Mouse (Mus musculus): Measurements from ENCODE around the gene Hmg20a. TPM values are rescaled to one million over a fixed set of nuclear protein-coding genes. Genes with fewer than 3 reads are reported as not detected.

The Hmg20a gene
- polyA plus RNA-seq, 1 experiment from 2014 or later: 64.0 TPM

DNA sequence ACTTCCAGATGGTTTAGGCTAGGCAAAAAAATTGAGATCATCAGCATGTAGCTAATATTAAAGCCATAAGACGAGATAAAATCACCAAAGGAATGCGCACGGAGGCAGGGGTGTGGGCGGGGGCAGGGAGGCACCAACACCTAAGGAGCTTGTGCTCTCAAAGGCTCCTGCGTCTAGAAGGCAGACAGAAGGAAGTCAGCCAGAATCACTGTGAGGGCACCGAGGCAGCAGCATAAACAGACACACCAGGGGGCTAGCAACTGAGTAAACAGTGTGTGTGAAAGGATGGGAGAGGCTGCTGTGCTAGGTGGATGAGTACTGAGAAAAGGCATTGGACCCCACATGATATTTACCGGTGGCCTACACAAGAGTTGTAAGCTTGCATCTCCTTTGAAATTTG, 51.9 kb downstream of the Hmg20a start:
- no peaks in the 10 kb centered on the region for H3K27me3 ChIP-seq (ENCODE audit: control insufficient read depth, insufficient read depth, low read length)
- peaks cover 10% of the 10 kb centered on the region for H3K4me1 ChIP-seq (ENCODE audit: control insufficient read depth, insufficient read depth, low read length)
- no peaks in the 10 kb centered on the region; the same call in 1 of the 2 replicates for H3K36me3 ChIP-seq (ENCODE audit: control insufficient read depth, insufficient read depth, low read length)
- no peak overlapping the region for H3K4me3 ChIP-seq (ENCODE audit: low read depth, low read length)
- no peak overlapping the region for H3K9ac ChIP-seq (ENCODE audit: low read length)
- DNase-seq (ENCODE audit: low spot score): no peak
- no peak overlapping the region for H3K4me2 ChIP-seq (ENCODE audit: low read depth, severe bottlenecking)
- no peaks in the 10 kb centered on the region for H3K9me3 ChIP-seq (ENCODE audit: control insufficient read depth, low read length)
- no peak overlapping the region for H3K27ac ChIP-seq (replicated peaks; ENCODE audit: low read depth, low read length)
- no peak for ATAC-seq (ENCODE audit: insufficient number of reproducible peaks, low FRiP score, low TSS enrichment, low read depth)
- 20% methylated on average over 7 of the region's 7 CpGs for WGBS

DNA sequence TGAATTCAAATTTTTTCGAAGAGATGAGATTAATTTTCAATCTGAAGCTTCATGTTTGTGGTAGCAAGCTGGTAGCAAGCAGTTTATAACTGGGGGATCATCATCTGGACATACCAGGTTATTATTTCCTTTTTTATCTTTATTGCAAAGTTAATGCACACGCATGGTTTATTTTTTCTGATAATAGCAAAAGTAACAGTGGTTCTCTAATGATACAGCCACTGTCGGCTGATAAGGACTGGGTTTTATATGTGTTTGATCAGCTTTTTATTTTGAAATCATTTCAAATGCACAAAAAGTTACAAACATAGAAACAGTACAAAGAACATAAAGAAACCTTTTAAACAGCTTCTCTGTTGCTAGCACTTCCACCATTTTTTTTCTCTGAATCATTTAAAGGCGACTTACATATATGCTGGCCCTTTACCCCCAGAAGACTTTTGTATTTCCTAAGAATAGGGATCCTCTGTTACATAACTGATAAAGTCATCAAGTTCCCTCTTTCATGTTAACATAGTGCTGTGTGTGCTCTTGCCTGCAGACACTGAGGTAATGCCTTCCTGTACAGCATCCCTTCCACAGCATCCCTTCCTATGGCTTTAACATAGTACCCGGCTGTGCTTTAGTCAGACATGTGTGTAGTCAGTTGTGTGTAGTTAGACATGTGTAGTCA, 60.7 kb downstream of the Hmg20a start:
- WGBS: 91% methylated on average over 5 of the region's 5 CpGs
- Histone ChIP-seq H3K4me2 (ENCODE audit: low read depth, severe bottlenecking) (no peak overlapping the region), H3K27ac (replicated peaks; ENCODE audit: low read depth, low read length) (no peak overlapping the region), H3K4me3 (ENCODE audit: low read depth, low read length) (no peak overlapping the region), H3K4me1 (ENCODE audit: control insufficient read depth, insufficient read depth, low read length) (no peaks in the 10 kb centered on the region), H3K27me3 (ENCODE audit: control insufficient read depth, insufficient read depth, low read length) (no peaks in the 10 kb centered on the region), H3K9ac (ENCODE audit: low read length) (no peak overlapping the region), H3K36me3 (ENCODE audit: control insufficient read depth, insufficient read depth, low read length) (peaks cover 2% of the 10 kb centered on the region; the same call in 1 of the 2 replicates), H3K9me3 (ENCODE audit: control insufficient read depth, low read length) (no peaks in the 10 kb centered on the region)
- ATAC-seq (ENCODE audit: insufficient number of reproducible peaks, low FRiP score, low TSS enrichment, low read depth) (no peak), DNase-seq (ENCODE audit: low spot score) (no peak)

DNA sequence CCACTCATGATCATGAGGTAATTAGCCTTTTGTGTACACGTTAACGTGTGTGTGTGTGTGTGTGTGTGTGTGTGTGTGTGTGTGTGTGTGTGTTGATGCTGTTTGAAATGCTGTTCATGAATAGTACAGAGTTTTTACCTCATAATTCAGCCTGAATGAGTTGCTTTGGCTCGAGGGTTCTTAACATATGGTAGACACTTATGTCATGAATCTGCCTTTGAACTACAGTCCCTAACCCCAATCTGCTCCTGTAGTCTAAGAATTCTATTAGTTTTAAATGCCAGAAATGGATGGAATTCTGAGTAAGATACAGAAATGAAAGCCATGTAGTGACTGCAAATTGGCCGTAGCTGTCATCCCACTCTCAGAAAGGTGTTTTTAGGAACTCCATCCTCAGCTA, 64.2 kb downstream of the Hmg20a start:
- Histone ChIP-seq H3K36me3 (ENCODE audit: control insufficient read depth, insufficient read depth, low read length) (no peaks in the 10 kb centered on the region; the same call in 1 of the 2 replicates), H3K4me1 (ENCODE audit: control insufficient read depth, insufficient read depth, low read length) (peaks cover 3% of the 10 kb centered on the region; the same call in 1 of the 2 replicates), H3K9ac (ENCODE audit: low read length) (no peak overlapping the region), H3K27me3 (ENCODE audit: control insufficient read depth, insufficient read depth, low read length) (no peaks in the 10 kb centered on the region), H3K4me3 (ENCODE audit: low read depth, low read length) (no peak overlapping the region), H3K4me2 (ENCODE audit: low read depth, severe bottlenecking) (no peak overlapping the region), H3K27ac (replicated peaks; ENCODE audit: low read depth, low read length) (no peak overlapping the region), H3K9me3 (ENCODE audit: control insufficient read depth, low read length) (no peaks in the 10 kb centered on the region)
- no peak for ATAC-seq (ENCODE audit: insufficient number of reproducible peaks, low FRiP score, low TSS enrichment, low read depth)
- DNase-seq (ENCODE audit: low spot score): no peak
- 93% methylated on average over 4 of the region's 4 CpGs for WGBS

DNA sequence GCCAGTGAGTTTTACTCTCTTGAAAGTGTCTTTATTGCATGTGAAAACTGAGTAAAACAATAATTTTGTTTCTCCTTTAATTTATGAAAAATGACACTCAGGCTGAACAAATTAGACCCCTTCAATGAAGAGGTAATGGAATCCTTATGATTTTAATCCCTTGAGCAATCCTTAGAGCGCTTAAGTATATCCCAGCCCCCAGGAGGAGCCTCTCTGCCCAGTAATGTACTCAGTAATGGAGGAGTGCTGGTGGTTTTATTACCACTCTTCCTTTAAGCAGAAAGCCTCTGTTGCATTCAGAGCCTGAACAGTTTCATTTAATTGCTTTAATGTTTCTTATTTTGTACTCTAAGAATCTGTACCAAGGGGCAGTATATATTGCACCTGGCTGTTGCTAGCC, 67.0 kb downstream of the Hmg20a start:
- no peak overlapping the region for H3K27ac ChIP-seq (replicated peaks; ENCODE audit: low read depth, low read length)
- no peak overlapping the region for H3K4me2 ChIP-seq (ENCODE audit: low read depth, severe bottlenecking)
- no peak overlapping the region for H3K9ac ChIP-seq (ENCODE audit: low read length)
- peaks cover 4% of the 10 kb centered on the region; the same call in 1 of the 2 replicates for H3K36me3 ChIP-seq (ENCODE audit: control insufficient read depth, insufficient read depth, low read length)
- H3K9me3 ChIP-seq (ENCODE audit: control insufficient read depth, low read length): no peaks in the 10 kb centered on the region
- ATAC-seq (ENCODE audit: insufficient number of reproducible peaks, low FRiP score, low TSS enrichment, low read depth) (no peak), DNase-seq (ENCODE audit: low spot score) (no peak)
- H3K4me1 ChIP-seq (ENCODE audit: control insufficient read depth, insufficient read depth, low read length): peaks cover 3% of the 10 kb centered on the region; the same call in 1 of the 2 replicates
- H3K27me3 ChIP-seq (ENCODE audit: control insufficient read depth, insufficient read depth, low read length): no peaks in the 10 kb centered on the region
- 46% methylated on average over 1 of the region's 1 CpGs for WGBS
- H3K4me3 ChIP-seq (ENCODE audit: low read depth, low read length): no peak overlapping the region

DNA sequence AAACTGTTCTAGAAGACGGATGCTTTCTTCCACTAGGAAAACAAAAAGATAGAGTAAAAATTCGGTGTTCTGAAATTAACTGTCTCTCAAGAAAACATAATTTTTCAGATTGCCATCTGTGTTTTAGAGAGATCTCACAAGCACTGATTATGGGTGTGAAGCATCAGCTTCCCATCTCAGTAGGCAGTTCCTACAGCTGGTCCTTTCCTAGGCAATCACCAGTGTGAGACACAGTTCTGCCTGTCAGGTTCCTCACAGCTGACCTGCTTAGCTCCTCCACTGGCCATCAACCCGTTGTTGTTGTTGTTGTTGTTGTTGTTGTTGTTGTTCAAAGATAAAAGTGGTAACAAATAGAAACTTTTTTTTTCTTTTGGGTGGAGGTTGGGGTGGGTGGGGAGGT, 67.7 kb downstream of the Hmg20a start:
- no peak for DNase-seq (ENCODE audit: low spot score)
- no peaks in the 10 kb centered on the region for H3K9me3 ChIP-seq (ENCODE audit: control insufficient read depth, low read length)
- H3K27me3 ChIP-seq (ENCODE audit: control insufficient read depth, insufficient read depth, low read length): no peaks in the 10 kb centered on the region
- no peak overlapping the region for H3K27ac ChIP-seq (replicated peaks; ENCODE audit: low read depth, low read length)
- H3K36me3 ChIP-seq (ENCODE audit: control insufficient read depth, insufficient read depth, low read length): peaks cover 4% of the 10 kb centered on the region; the same call in 1 of the 2 replicates
- WGBS: 87% methylated on average over 3 of the region's 3 CpGs
- no peak for ATAC-seq (ENCODE audit: insufficient number of reproducible peaks, low FRiP score, low TSS enrichment, low read depth)
- no peak overlapping the region for H3K9ac ChIP-seq (ENCODE audit: low read length)
- H3K4me3 ChIP-seq (ENCODE audit: low read depth, low read length): no peak overlapping the region
- H3K4me2 ChIP-seq (ENCODE audit: low read depth, severe bottlenecking): no peak overlapping the region
- H3K4me1 ChIP-seq (ENCODE audit: control insufficient read depth, insufficient read depth, low read length): peaks cover 3% of the 10 kb centered on the region; the same call in 1 of the 2 replicates

DNA sequence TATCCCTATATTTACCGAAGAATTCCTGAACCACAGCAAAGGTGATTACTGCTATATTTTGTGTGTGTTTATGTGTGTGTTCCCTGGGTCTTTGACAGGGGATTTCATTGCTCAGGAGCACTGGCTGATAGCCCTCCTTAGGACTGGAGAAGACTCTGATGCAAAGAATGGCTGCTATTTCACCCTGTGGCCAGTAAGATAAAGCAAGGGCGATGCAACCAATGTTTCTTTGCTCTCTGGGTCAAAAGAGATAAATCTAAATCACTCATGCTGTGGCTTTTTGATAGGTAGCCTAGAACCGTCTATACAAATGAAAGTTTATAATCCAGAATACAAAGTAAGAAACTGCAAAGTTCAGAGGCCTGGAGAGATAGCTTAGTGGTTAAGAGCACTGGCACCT, 69.2 kb downstream of the Hmg20a start:
- Histone ChIP-seq H3K4me3 (ENCODE audit: low read depth, low read length) (no peak overlapping the region), H3K27me3 (ENCODE audit: control insufficient read depth, insufficient read depth, low read length) (no peaks in the 10 kb centered on the region), H3K27ac (replicated peaks; ENCODE audit: low read depth, low read length) (no peak overlapping the region), H3K36me3 (ENCODE audit: control insufficient read depth, insufficient read depth, low read length) (peaks cover 4% of the 10 kb centered on the region; the same call in 1 of the 2 replicates), H3K9ac (ENCODE audit: low read length) (no peak overlapping the region), H3K9me3 (ENCODE audit: control insufficient read depth, low read length) (no peaks in the 10 kb centered on the region), H3K4me1 (ENCODE audit: control insufficient read depth, insufficient read depth, low read length) (peaks cover 3% of the 10 kb centered on the region; the same call in 1 of the 2 replicates), H3K4me2 (ENCODE audit: low read depth, severe bottlenecking) (no peak overlapping the region)
- 92% methylated on average over 3 of the region's 3 CpGs for WGBS
- no peak for ATAC-seq (ENCODE audit: insufficient number of reproducible peaks, low FRiP score, low TSS enrichment, low read depth)
- DNase-seq (ENCODE audit: low spot score): no peak

DNA sequence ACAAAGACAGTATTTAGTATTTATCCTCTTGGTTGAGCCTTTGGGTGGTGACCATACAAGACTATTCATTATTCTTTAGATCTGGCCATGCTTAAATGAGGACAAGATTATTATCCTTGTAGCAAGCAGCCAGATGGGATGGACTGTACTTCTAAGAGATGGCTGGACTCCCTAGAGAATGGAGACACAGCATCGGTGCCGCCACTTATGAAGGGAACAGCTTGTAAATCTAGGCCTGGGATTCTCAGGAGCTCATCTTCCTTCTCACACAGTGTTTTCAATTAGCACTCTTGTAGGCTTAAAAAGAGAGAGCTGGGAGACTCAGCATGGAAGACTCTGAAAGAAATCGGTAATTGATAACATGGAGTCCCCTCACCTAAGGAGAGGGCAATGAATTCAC, 74.0 kb downstream of the Hmg20a start:
- Histone ChIP-seq H3K4me3 (ENCODE audit: low read depth, low read length) (no peak overlapping the region), H3K9ac (ENCODE audit: low read length) (no peak overlapping the region), H3K4me2 (ENCODE audit: low read depth, severe bottlenecking) (no peak overlapping the region), H3K36me3 (ENCODE audit: control insufficient read depth, insufficient read depth, low read length) (peaks cover 10% of the 10 kb centered on the region), H3K27me3 (ENCODE audit: control insufficient read depth, insufficient read depth, low read length) (no peaks in the 10 kb centered on the region), H3K27ac (replicated peaks; ENCODE audit: low read depth, low read length) (no peak overlapping the region), H3K4me1 (ENCODE audit: control insufficient read depth, insufficient read depth, low read length) (no peaks in the 10 kb centered on the region), H3K9me3 (ENCODE audit: control insufficient read depth, low read length) (no peaks in the 10 kb centered on the region)
- no peak for DNase-seq (ENCODE audit: low spot score)
- ATAC-seq (ENCODE audit: insufficient number of reproducible peaks, low FRiP score, low TSS enrichment, low read depth): no peak
- 87% methylated on average over 3 of the region's 3 CpGs for WGBS

DNA sequence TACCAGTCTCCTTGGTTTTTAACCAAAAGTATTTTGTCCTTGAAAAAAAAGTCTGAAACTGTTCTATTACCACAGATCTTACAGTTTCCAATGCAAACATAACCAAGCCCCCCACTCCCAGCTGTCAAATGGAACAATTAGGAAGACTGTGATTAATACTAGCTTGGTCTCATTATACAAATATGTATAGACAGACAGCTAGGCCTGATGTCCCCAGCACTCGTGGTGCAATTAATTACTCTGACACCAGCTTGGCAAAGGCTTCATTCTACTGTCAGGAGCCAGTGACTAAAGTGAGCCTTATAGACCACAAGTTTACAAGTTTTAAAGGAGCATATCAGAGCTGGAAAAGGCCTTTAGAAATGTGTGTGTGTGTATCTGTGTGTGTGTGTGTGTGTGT, 74.5 kb downstream of the Hmg20a start:
- H3K9ac ChIP-seq (ENCODE audit: low read length): no peak overlapping the region
- no peak for DNase-seq (ENCODE audit: low spot score)
- peaks cover 10% of the 10 kb centered on the region for H3K36me3 ChIP-seq (ENCODE audit: control insufficient read depth, insufficient read depth, low read length)
- no peak overlapping the region for H3K4me2 ChIP-seq (ENCODE audit: low read depth, severe bottlenecking)
- no peaks in the 10 kb centered on the region for H3K27me3 ChIP-seq (ENCODE audit: control insufficient read depth, insufficient read depth, low read length)
- 66% methylated on average over 1 of the region's 1 CpGs for WGBS
- no peaks in the 10 kb centered on the region for H3K4me1 ChIP-seq (ENCODE audit: control insufficient read depth, insufficient read depth, low read length)
- no peaks in the 10 kb centered on the region for H3K9me3 ChIP-seq (ENCODE audit: control insufficient read depth, low read length)
- H3K27ac ChIP-seq (replicated peaks; ENCODE audit: low read depth, low read length): no peak overlapping the region
- no peak overlapping the region for H3K4me3 ChIP-seq (ENCODE audit: low read depth, low read length)
- ATAC-seq (ENCODE audit: insufficient number of reproducible peaks, low FRiP score, low TSS enrichment, low read depth): no peak

DNA sequence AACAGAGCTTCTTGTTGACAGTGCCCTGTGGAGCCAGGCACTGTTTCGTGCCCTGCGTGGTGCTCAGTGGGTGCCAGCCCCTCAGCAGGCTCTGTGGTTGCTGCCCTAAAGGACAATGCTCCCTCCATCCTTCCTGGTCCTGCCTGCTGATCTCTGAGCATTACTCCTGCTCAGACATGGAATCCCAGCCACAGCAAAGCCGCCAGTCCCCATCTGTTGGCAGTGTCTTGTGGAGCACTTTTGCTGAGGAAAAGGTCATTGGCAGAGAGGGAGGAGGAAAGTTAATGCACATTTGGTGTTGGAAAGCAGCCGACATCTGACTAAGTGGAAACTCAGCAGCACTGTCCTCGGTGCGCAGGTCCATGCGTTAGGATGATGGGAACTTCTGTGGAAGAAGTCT, 76.7 kb downstream of the Hmg20a start:
- DNase-seq (ENCODE audit: low spot score) (no peak), ATAC-seq (ENCODE audit: insufficient number of reproducible peaks, low FRiP score, low TSS enrichment, low read depth) (no peak)
- Histone ChIP-seq H3K36me3 (ENCODE audit: control insufficient read depth, insufficient read depth, low read length) (peaks cover 6% of the 10 kb centered on the region), H3K9ac (ENCODE audit: low read length) (no peak overlapping the region), H3K27ac (replicated peaks; ENCODE audit: low read depth, low read length) (no peak overlapping the region), H3K9me3 (ENCODE audit: control insufficient read depth, low read length) (no peaks in the 10 kb centered on the region), H3K27me3 (ENCODE audit: control insufficient read depth, insufficient read depth, low read length) (no peaks in the 10 kb centered on the region), H3K4me3 (ENCODE audit: low read depth, low read length) (no peak overlapping the region), H3K4me1 (ENCODE audit: control insufficient read depth, insufficient read depth, low read length) (0 out of 2 replicates have a peak, but pooled peaks cover 3% of the 10 kb centered on the region), H3K4me2 (ENCODE audit: low read depth, severe bottlenecking) (no peak overlapping the region)
- 70% methylated on average over 7 of the region's 7 CpGs for WGBS
